Mouse (Mus musculus): ENCODE measurements around the gene Tmem110. TPM values are rescaled to one million over a fixed set of nuclear protein-coding genes. Genes with fewer than 3 reads are reported as not detected.
A peak's percentile ranks its signal among the peaks of the same experiment; 100 is the strongest.

Tmem110 gene
- 29.9 and 30.0 TPM in 2 replicates for polyA plus RNA-seq (2015; fragmentation: Nextera tagmentation; extraction: Ambion mirVana)

- 1% methylated on average over 68 of the region's 68 CpGs for WGBS
- peak within 1 kb of the TSS; percentile 97 for H3K4me3 ChIP-seq
- H3K27ac ChIP-seq, result peak within 1 kb of the TSS; percentile 86
- H3K4me2 ChIP-seq, result peak within 1 kb of the TSS; percentile 86
- no peaks in the 10 kb centered on the region for H3K9me3 ChIP-seq
- ATAC-seq (ENCODE audit: borderline replicate concordance, extremely low read depth, low FRiP score, low TSS enrichment), result peak; percentile 87
- no peaks in the 10 kb centered on the region for H3K36me3 ChIP-seq
- peaks cover 59% of the 10 kb centered on the region for H3K4me1 ChIP-seq
- H3K9ac ChIP-seq, result peak within 1 kb of the TSS; percentile 90
- H3K27me3 ChIP-seq, result no peaks in the 10 kb centered on the region
Measured at GRCm38 (mm10) chr14:30825476-30826131, at the start of gene Tmem110. Gene Tmem110, plus strand, starts transcription at chr14:30825590.

GRCm38 (mm10) chr14:30784614-30785013 lies 40.8 kb upstream of the Tmem110 start:
- Histone ChIP-seq H3K9ac (no peak overlapping the region), H3K36me3 (peaks cover 5% of the 10 kb centered on the region; the same call in 1 of the 2 replicates), H3K4me1 (no peaks in the 10 kb centered on the region), H3K4me3 (no peak overlapping the region), H3K9me3 (no peaks in the 10 kb centered on the region), H3K4me2 (no peak overlapping the region), H3K27ac (no peak overlapping the region), H3K27me3 (no peaks in the 10 kb centered on the region)
- no peak for ATAC-seq (ENCODE audit: borderline replicate concordance, extremely low read depth, low FRiP score, low TSS enrichment)
- 89% methylated on average over 6 of the region's 6 CpGs for WGBS

- H3K27ac ChIP-seq, result no peak overlapping the region
- H3K4me2 ChIP-seq, result no peak overlapping the region
- no peak overlapping the region for H3K4me3 ChIP-seq
- no peak overlapping the region for H3K9ac ChIP-seq
- no peaks in the 10 kb centered on the region for H3K27me3 ChIP-seq
- peaks cover 5% of the 10 kb centered on the region; the same call in 1 of the 2 replicates for H3K36me3 ChIP-seq
- no peaks in the 10 kb centered on the region for H3K4me1 ChIP-seq
- no peaks in the 10 kb centered on the region for H3K9me3 ChIP-seq
- 50% methylated on average over 1 of the region's 1 CpGs for WGBS
- ATAC-seq (ENCODE audit: borderline replicate concordance, extremely low read depth, low FRiP score, low TSS enrichment), result no peak
Measured at GRCm38 (mm10) chr14:30789471-30789870, 35.9 kb upstream of the Tmem110 start.

GRCm38 (mm10) chr14:30792871-30793270 lies 32.5 kb upstream of the Tmem110 start:
- no peak overlapping the region for H3K4me3 ChIP-seq
- H3K9me3 ChIP-seq, result no peaks in the 10 kb centered on the region
- no peak overlapping the region for H3K9ac ChIP-seq
- ATAC-seq (ENCODE audit: borderline replicate concordance, extremely low read depth, low FRiP score, low TSS enrichment), result no peak
- WGBS, result 83% methylated on average over 3 of the region's 3 CpGs
- peaks cover 10% of the 10 kb centered on the region; the same call in 1 of the 2 replicates for H3K36me3 ChIP-seq
- no peak overlapping the region for H3K27ac ChIP-seq
- no peak overlapping the region for H3K4me2 ChIP-seq
- no peaks in the 10 kb centered on the region for H3K4me1 ChIP-seq
- no peaks in the 10 kb centered on the region for H3K27me3 ChIP-seq

GRCm38 (mm10) chr14:30801756-30802155 lies 23.6 kb upstream of the Tmem110 start:
- ATAC-seq (ENCODE audit: borderline replicate concordance, extremely low read depth, low FRiP score, low TSS enrichment), result no peak
- no peaks in the 10 kb centered on the region for H3K27me3 ChIP-seq
- H3K4me2 ChIP-seq, result no peak overlapping the region
- H3K36me3 ChIP-seq, result 0 out of 2 replicates have a peak, but pooled peaks cover 6% of the 10 kb centered on the region
- 71% methylated on average over 2 of the region's 2 CpGs for WGBS
- H3K27ac ChIP-seq, result no peak overlapping the region
- H3K9me3 ChIP-seq, result no peaks in the 10 kb centered on the region
- no peak overlapping the region for H3K9ac ChIP-seq
- no peak overlapping the region for H3K4me3 ChIP-seq
- no peaks in the 10 kb centered on the region for H3K4me1 ChIP-seq

GRCm38 (mm10) chr14:30821136-30821535 lies 4.3 kb upstream of the Tmem110 start:
- Histone ChIP-seq H3K9ac (no peak overlapping the region), H3K27me3 (no peaks in the 10 kb centered on the region), H3K27ac (no peak overlapping the region), H3K36me3 (peaks cover 19% of the 10 kb centered on the region), H3K9me3 (no peaks in the 10 kb centered on the region), H3K4me2 (no peak overlapping the region), H3K4me3 (no peak overlapping the region), H3K4me1 (peaks cover 16% of the 10 kb centered on the region)
- WGBS, result 61% methylated on average over 3 of the region's 3 CpGs
- ATAC-seq (ENCODE audit: borderline replicate concordance, extremely low read depth, low FRiP score, low TSS enrichment), result no peak

- Histone ChIP-seq H3K9ac (no peak overlapping the region), H3K9me3 (no peaks in the 10 kb centered on the region), H3K4me1 (peaks cover 50% of the 10 kb centered on the region), H3K4me3 (0 out of 2 replicates have a peak overlapping the region, but pooled peaks have one; percentile 97), H3K36me3 (no peaks in the 10 kb centered on the region), H3K27ac (peak overlapping the region; percentile 86; the same call in 1 of the 2 replicates), H3K27me3 (no peaks in the 10 kb centered on the region), H3K4me2 (peak overlapping the region; percentile 86)
- ATAC-seq (ENCODE audit: borderline replicate concordance, extremely low read depth, low FRiP score, low TSS enrichment), result no peak
- WGBS, result 33% methylated on average over 6 of the region's 6 CpGs
Measured at GRCm38 (mm10) chr14:30824456-30824995, 864 bp upstream of the Tmem110 start.

GRCm38 (mm10) chr14:30825021-30825475 lies 342 bp upstream of the Tmem110 start:
- H3K9ac ChIP-seq, result no peak overlapping the region
- H3K4me3 ChIP-seq, result peak overlapping the region; percentile 97
- H3K9me3 ChIP-seq, result no peaks in the 10 kb centered on the region
- H3K4me1 ChIP-seq, result peaks cover 56% of the 10 kb centered on the region
- H3K27me3 ChIP-seq, result no peaks in the 10 kb centered on the region
- 29% methylated on average over 5 of the region's 5 CpGs for WGBS
- H3K27ac ChIP-seq, result peak overlapping the region; percentile 86
- no peak for ATAC-seq (ENCODE audit: borderline replicate concordance, extremely low read depth, low FRiP score, low TSS enrichment)
- no peaks in the 10 kb centered on the region for H3K36me3 ChIP-seq
- H3K4me2 ChIP-seq, result peak overlapping the region; percentile 86

- peak overlapping the region; percentile 86 for H3K4me2 ChIP-seq
- H3K4me3 ChIP-seq, result peak overlapping the region; percentile 97
- no peaks in the 10 kb centered on the region for H3K36me3 ChIP-seq
- no peaks in the 10 kb centered on the region for H3K27me3 ChIP-seq
- no peaks in the 10 kb centered on the region for H3K9me3 ChIP-seq
- peaks cover 68% of the 10 kb centered on the region for H3K4me1 ChIP-seq
- peak overlapping the region; percentile 90 for H3K9ac ChIP-seq
- peak overlapping the region; percentile 86; the same call in 1 of the 2 replicates for H3K27ac ChIP-seq
- 14% methylated on average over 17 of the region's 17 CpGs for WGBS
- ATAC-seq (ENCODE audit: borderline replicate concordance, extremely low read depth, low FRiP score, low TSS enrichment), result 0 out of 2 replicates have a peak, but pooled peaks have one; percentile 3
Measured at GRCm38 (mm10) chr14:30826174-30827140, 1.1 kb downstream of the Tmem110 start.

- H3K27me3 ChIP-seq, result no peaks in the 10 kb centered on the region
- 52% methylated on average over 4 of the region's 4 CpGs for WGBS
- ATAC-seq (ENCODE audit: borderline replicate concordance, extremely low read depth, low FRiP score, low TSS enrichment), result no peak
- H3K27ac ChIP-seq, result peak overlapping the region; percentile 83; the same call in 1 of the 2 replicates
- H3K9me3 ChIP-seq, result no peaks in the 10 kb centered on the region
- H3K9ac ChIP-seq, result no peak overlapping the region
- H3K4me2 ChIP-seq, result peak overlapping the region; percentile 86
- no peak overlapping the region for H3K4me3 ChIP-seq
- H3K36me3 ChIP-seq, result no peaks in the 10 kb centered on the region
- peaks cover 76% of the 10 kb centered on the region for H3K4me1 ChIP-seq
Measured at GRCm38 (mm10) chr14:30827480-30827879, 2.1 kb downstream of the Tmem110 start.

- H3K4me2 ChIP-seq, result peak overlapping the region; percentile 36
- no peak for ATAC-seq (ENCODE audit: borderline replicate concordance, extremely low read depth, low FRiP score, low TSS enrichment)
- H3K36me3 ChIP-seq, result no peaks in the 10 kb centered on the region
- no peaks in the 10 kb centered on the region for H3K27me3 ChIP-seq
- WGBS, result 45% methylated on average over 4 of the region's 4 CpGs
- peaks cover 76% of the 10 kb centered on the region for H3K4me1 ChIP-seq
- H3K9me3 ChIP-seq, result no peaks in the 10 kb centered on the region
- H3K27ac ChIP-seq, result peak overlapping the region; percentile 83
- H3K9ac ChIP-seq, result no peak overlapping the region
- 0 out of 2 replicates have a peak overlapping the region, but pooled peaks have one; percentile 8 for H3K4me3 ChIP-seq
Measured at GRCm38 (mm10) chr14:30828077-30828476, 2.7 kb downstream of the Tmem110 start.
